Mouse (Mus musculus) spleen, postnatal 10 days (tissue): Measurements from ENCODE around the gene Pttg1ip.

Experiments
- DNase-seq, 2 experiments: peaks; one replicate each; pipeline ENCODE4 v3.0.0; 2021 to 2022; ENCODE audit warnings: low spot score in 2 of 2

Gene Pttg1ip

GRCm38 (mm10) chr10:77638956-77639355, 57.4 kb downstream of the Pttg1ip start:
- DNase-seq, result no peak

GRCm38 (mm10) chr10:77643160-77643559, 61.6 kb downstream of the Pttg1ip start:
- DNase-seq, result no peak

- DNase-seq, result no peak
Measured at GRCm38 (mm10) chr10:77645571-77645970, 64.1 kb downstream of the Pttg1ip start.

- DNase-seq, result no peak
Measured at GRCm38 (mm10) chr10:77647461-77647860, 65.9 kb downstream of the Pttg1ip start.

- no peak for DNase-seq
Measured at GRCm38 (mm10) chr10:77647901-77648300, 66.4 kb downstream of the Pttg1ip start.
